Mouse (Mus musculus): ENCODE data around the gene Gm597. TPM values are rescaled to one million over a fixed set of nuclear protein-coding genes. Genes with fewer than 3 reads are reported as not detected.

The Gm597 gene
- total RNA-seq (2015; ENCODE audit: low replicate concordance), result not detected in 2 replicates
- total RNA-seq (2017; ENCODE audit: low replicate concordance), result not detected in 2 replicates

DNA sequence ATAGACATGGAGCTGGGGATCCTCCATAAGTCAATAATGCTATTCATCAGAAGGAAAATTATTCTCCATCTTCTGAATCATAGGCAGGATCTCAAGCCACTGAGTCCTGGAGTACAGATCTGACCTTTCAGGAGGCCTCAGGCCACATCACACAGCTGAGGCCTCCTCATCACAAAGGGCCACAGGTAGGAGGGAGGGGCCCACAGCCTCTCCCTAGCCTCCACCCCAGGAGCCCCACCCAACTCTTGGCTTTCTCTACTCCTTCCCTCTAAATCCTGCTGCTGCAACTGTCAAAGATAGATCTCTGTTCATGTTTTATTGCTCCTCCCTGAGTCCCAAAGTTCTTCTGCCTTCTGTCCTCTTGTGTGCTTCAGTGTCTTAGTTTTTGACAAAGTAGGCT is at the start of gene Gm597:
Gene Gm597 (minus strand): TSS at position 101 of the 400 bp plus-strand sequence.
- ATAC-seq (replicated peaks; ENCODE audit: low FRiP score, poor library complexity, severe bottlenecking), result no peak

DNA sequence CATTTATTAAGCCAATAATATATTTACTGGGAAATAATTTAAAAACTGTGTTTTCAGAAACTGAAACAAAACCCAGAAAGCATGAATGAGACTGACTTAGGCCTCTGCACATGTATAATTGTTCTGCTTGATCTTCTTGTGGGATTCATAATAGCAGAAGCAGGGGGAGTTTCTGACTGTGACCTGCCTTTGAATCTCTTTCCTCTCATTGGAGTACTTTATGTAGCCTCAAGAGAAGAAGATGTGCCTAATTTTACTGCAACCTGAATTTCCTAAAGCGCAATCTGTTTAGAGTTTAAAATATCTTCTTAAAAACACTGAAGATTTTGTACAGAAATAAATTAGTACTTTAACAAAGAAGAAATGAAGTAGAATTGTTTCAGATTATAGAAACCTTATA is 27.6 kb upstream of the Gm597 start:
- ATAC-seq (replicated peaks; ENCODE audit: low FRiP score, poor library complexity, severe bottlenecking), result no peak

GRCm38 (mm10) chr1:28806618-28807017 is 26.6 kb upstream of the Gm597 start:
- no peak for ATAC-seq (replicated peaks; ENCODE audit: low FRiP score, poor library complexity, severe bottlenecking)

- ATAC-seq (replicated peaks; ENCODE audit: low FRiP score, poor library complexity, severe bottlenecking), result no peak
These were observed 20.8 kb upstream of the Gm597 start for GRCm38 (mm10) chr1:28800881-28801280.
